In genomic region chr9:15727168-15727567, GRCm38 (mm10) we compare ENCODE assay signal across 21 mouse cellular contexts. TPM values are rescaled to one million over a fixed set of nuclear protein-coding genes. Genes with fewer than 3 reads are reported as not detected.
A peak's percentile ranks its signal among the peaks of the same experiment; 100 is the strongest.
DNase-seq lines count a peak whose midpoint lies in the region; TF ChIP-seq lines count a peak whose summit lies in the region.
"Had no signal": no experiment of that assay in that cellular context is flagged by ENCODE, and none has a peak within 500 bp of the region (broad histone marks: within the 10 kb centered on the region; RNA-seq: fewer than 3 reads in every experiment).

No protein-coding gene starts in this region.

- H3K4me3 ChIP-seq in heart, adult 2 months: no peak overlapping the region
- H3K4me3 ChIP-seq: embryonic facial prominence, embryonic 12.5 days; embryonic facial prominence, embryonic 15.5 days; hindbrain, embryonic 10.5 days had no signal

- no peak for TF ChIP-seq EP300 in heart, adult 2 months (IDR thresholded peaks at IDR 0.05; ENCODE audit: insufficient read depth, low read depth, low read length)

- intact Hi-C loops in heart, adult 2 months (cut with DNase I): no loop called here

- no peak for TF ChIP-seq POLR2A in heart, adult 2 months (IDR thresholded peaks at IDR 0.05; ENCODE audit: insufficient read depth, low read depth, low read length)

- no peaks in the 10 kb centered on the region for H3K4me1 ChIP-seq in heart, adult 2 months (ENCODE audit: control insufficient read depth, insufficient read depth, low read length)
- H3K4me1 ChIP-seq: embryonic facial prominence, embryonic 12.5 days; embryonic facial prominence, embryonic 15.5 days had no signal

- no peaks in the 10 kb centered on the region for H3K27me3 ChIP-seq in heart, adult 2 months (ENCODE audit: control insufficient read depth, insufficient read depth, low read length)
- H3K27me3 ChIP-seq: embryonic facial prominence, embryonic 12.5 days; embryonic facial prominence, embryonic 15.5 days had no signal

- peak; percentile 24 to 72 for DNase-seq in adrenal gland, adult (ENCODE audit: inconsistent age in 2 of 2, low spot score in 1 of 2)
- DNase-seq in adrenal gland, adult 18-20 months (ENCODE audit: low spot score in 2 of 2): no peak
- DNase-seq in heart, adult 11 months: peak; percentile 21
- DNase-seq in heart, adult 2 months: no peak
- DNase-seq in adrenal gland, postnatal 14 days: peak; percentile 33
- peak; percentile 38 for DNase-seq in brain, adult 2 months (ENCODE audit: low read depth, low spot score)
- no peak for DNase-seq in kidney, postnatal 36 days
- DNase-seq in gastrocnemius, postnatal 10 days: no peak
- DNase-seq: cerebellum, adult 18-20 months; cerebellum, adult 9-10 months; cerebellum, postnatal 14 days; forebrain, postnatal 0 days; gastrocnemius, postnatal 14 days; heart, adult 18-20 months; kidney, adult 18-20 months; kidney, adult 9 months had no signal

- H3K27ac ChIP-seq in heart, adult 2 months: no peak overlapping the region
- H3K27ac ChIP-seq: embryonic facial prominence, embryonic 12.5 days; embryonic facial prominence, embryonic 15.5 days; hindbrain, embryonic 10.5 days; hindbrain, embryonic 14.5 days; hindbrain, postnatal 0 days had no signal

- H3K9ac ChIP-seq in heart, adult 2 months (ENCODE audit: low read depth, low read length): no peak overlapping the region
- H3K9ac ChIP-seq: embryonic facial prominence, embryonic 12.5 days; embryonic facial prominence, embryonic 15.5 days; forebrain, postnatal 0 days; hindbrain, embryonic 14.5 days had no signal

- WGBS in heart, adult 2 months: 95% methylated on average over 8 of the region's 8 CpGs

- no peak for TF ChIP-seq CTCF in heart, adult 2 months (IDR thresholded peaks at IDR 0.05)

- H3K36me3 ChIP-seq in heart, adult 2 months (ENCODE audit: control insufficient read depth, insufficient read depth, low read length): no peaks in the 10 kb centered on the region

- no peaks in the 10 kb centered on the region for H3K79me2 ChIP-seq in heart, adult 2 months (replicated peaks; ENCODE audit: control insufficient read depth, insufficient read depth, low read length)

RNA-seq across cellular contexts. Expression of gene Slc36a4, which starts 17.6 kb away (rescaled TPM):
- 10 to 100 TPM; 22.4 to 36.5 TPM for total RNA-seq in adrenal gland, adult 18-20 months (2021)
- 1 to 10 TPM; 6.9 to 7.4 TPM for total RNA-seq in heart, adult 2 months (2021)
- 3.3 and 7.9 TPM in 2 replicates for polyA plus RNA-seq in heart, adult 2 months (2012; rRNA removed)
- 28.1 and 33.3 TPM in 2 replicates for total RNA-seq in adrenal gland, postnatal 14 days (2021)
- 10 to 100 TPM in 1 of 2 experiments, 1 to 10 TPM in 1; 8.6 to 12.5 TPM for total RNA-seq in gastrocnemius, postnatal 10 days (2021)

Comparison
In these comparisons a context has a peak if more than half of its experiments do, and no peak if none do; other contexts are left out.
1. DNase-seq: peak in adrenal gland, adult (2 of 2), heart, adult 11 months (single experiment), adrenal gland, postnatal 14 days (single experiment) and brain, adult 2 months (single experiment); none in adrenal gland, adult 18-20 months (0 of 2), heart, adult 2 months (0 of 2), kidney, postnatal 36 days (0 of 2) and gastrocnemius, postnatal 10 days (single experiment).